Mouse (Mus musculus) olfactory bulb, adult 2 months (tissue): ENCODE measurements around the gene Ttc32.

Experiments
- CTCF ChIP-seq: fragments of 200-500 bp; IDR thresholded peaks from 2 replicates; pipeline ENCODE4 v1.5.1; 2012; ENCODE audit warnings: low read depth, mild to moderate bottlenecking, low read length, moderate library complexity; ENCODE audit not compliant: insufficient read depth
- POLR2A ChIP-seq: fragments of 200-500 bp; IDR thresholded peaks from 2 replicates; pipeline ENCODE4 v1.6.1; 2012; ENCODE audit warnings: mild to moderate bottlenecking, low read depth, low read length, moderate library complexity; ENCODE audit not compliant: insufficient read depth

DNA sequence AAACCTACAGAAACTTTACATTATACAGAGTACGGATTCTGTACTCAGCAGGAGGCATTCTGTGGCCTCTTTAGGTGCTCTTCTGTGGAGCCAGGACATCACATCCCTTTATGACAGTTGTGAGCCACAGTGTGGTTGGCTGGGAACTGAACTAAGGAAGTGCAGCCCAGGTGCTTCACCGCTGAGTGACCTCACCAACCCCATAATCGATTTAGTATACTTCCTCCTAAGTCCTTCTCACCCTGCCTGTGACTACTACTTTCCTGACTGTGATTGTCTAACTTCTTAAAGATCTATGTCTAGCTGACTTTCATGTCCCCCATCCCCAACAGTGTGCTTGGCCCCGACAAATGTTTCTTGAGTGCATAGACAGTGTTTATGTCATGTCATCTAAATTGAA is 31.5 kb upstream of the Ttc32 start:
- TF ChIP-seq CTCF: no peak
- no peak for TF ChIP-seq POLR2A
